Mouse (Mus musculus) G1E (cell line): Measurements from ENCODE around the gene Gpn3. TPM values are rescaled to one million over a fixed set of nuclear protein-coding genes. Genes with fewer than 3 reads are reported as not detected.

ENCODE experiments used
- ATAC-seq: 2 replicates; pipeline ENCODE4 v1.8.0; 2016; ENCODE audit warnings: mild to moderate bottlenecking; ENCODE audit not compliant: insufficient number of reproducible peaks, poor library complexity, low FRiP score, severe bottlenecking; ENCODE audit errors: extremely low read depth
- DNase-seq: peaks from one replicate; pipeline ENCODE4 v3.0.0; 2012; ENCODE audit warnings: low spot score
- H3K27me3 ChIP-seq: 2 replicates; pipeline ENCODE4 v1.6.1; 2012; ENCODE audit warnings: mild to moderate bottlenecking, low read length, inconsistent platforms; ENCODE audit not compliant: insufficient read depth
- H3K36me3 ChIP-seq: replicated peaks from 2 replicates; pipeline ENCODE3; 2012; ENCODE audit warnings: mild to moderate bottlenecking, inconsistent platforms
- H3K4me1 ChIP-seq: 2 replicates; pipeline ENCODE4 v1.6.1; 2012; ENCODE audit warnings: low read depth, low read length, inconsistent platforms, mixed read lengths; ENCODE audit not compliant: insufficient read depth
- H3K4me3 ChIP-seq: 2 replicates; pipeline ENCODE4 v1.5.1; 2012; ENCODE audit warnings: low read depth, mild to moderate bottlenecking, inconsistent platforms, low read length, moderate library complexity, mixed read lengths
- H3K9me3 ChIP-seq: replicated peaks from 2 replicates; pipeline ENCODE4 v1.6.1; 2012; ENCODE audit warnings: inconsistent platforms
- CTCF ChIP-seq: IDR thresholded peaks from 2 replicates; pipeline ENCODE4 v1.5.1; 2012; ENCODE audit warnings: low read depth, low read length, inconsistent platforms, mixed read lengths
- GATA1 ChIP-seq: IDR thresholded peaks from 2 replicates; pipeline ENCODE4 v1.6.1; 2012; ENCODE audit warnings: borderline replicate concordance, low read length, inconsistent platforms, mixed read lengths
- GATA2 ChIP-seq: IDR thresholded peaks from 2 replicates; pipeline ENCODE4 v1.6.1; 2012; ENCODE audit warnings: low read depth, low read length, inconsistent platforms, borderline replicate concordance
- POLR2AphosphoS5 ChIP-seq: IDR thresholded peaks from 2 replicates; pipeline ENCODE4 v1.6.1; 2012; ENCODE audit warnings: low read depth, low read length, inconsistent platforms; ENCODE audit not compliant: insufficient replicate concordance
- TAL1 ChIP-seq: conservative IDR thresholded peaks from 2 replicates; pipeline ENCODE4 v1.6.1; 2012; ENCODE audit warnings: low read depth, low read length, inconsistent platforms, mixed read lengths
- polyA plus RNA-seq: library from polyadenylated mRNA; stranded (reverse); fragments of >175 nt; gene quantifications from 2 replicates; pipeline ENCODE4 v1.2.3, GENCODE M21; 2012
- total RNA-seq, 2 experiments: library from RNA; stranded (forward) in 1 of 2; stranded (reverse) in 1 of 2; fragments of 200-1000 nt in 1 of 2; fragments of >200 nt in 1 of 2; fragmentation: Nextera tagmentation in 1 of 2; gene quantifications; 2 replicates each; pipeline ENCODE4 v1.2.3; 2014 to 2017

Gene Gpn3
- total RNA-seq (2014; fragmentation: Nextera tagmentation) (55.2 and 59.0 TPM in 2 replicates), total RNA-seq (2017) (52.6 and 55.2 TPM in 2 replicates), polyA plus RNA-seq (46.4 and 48.8 TPM in 2 replicates)

DNA sequence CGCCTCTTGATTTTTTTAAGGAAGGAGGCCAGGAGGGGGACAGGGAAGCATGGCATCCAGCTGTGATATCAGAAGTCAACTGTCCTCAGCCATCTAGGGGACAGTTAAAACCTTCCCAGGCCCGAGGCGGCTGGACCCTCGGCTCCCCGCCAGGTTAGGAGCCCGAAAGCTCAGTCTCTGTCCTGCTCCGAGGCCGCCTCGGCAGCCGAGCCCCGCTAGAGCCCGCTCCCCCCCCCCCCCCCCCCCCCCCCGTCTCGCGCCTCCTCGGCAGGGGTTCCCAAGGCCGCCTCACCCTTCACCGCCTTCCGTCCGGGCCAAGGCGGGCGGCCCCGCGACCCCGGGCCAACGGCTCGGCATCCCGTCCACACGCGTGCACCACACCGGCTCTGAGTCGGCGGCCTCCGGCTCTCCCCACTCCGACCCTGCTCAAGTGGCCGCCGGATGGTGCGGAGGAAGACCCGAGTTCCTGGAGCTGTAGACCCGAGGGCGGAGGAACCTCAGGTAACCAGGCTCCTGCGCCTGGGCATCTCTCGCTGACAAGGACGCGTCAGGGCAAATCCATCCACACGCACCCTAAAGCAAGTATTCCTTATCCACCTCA, at the start of gene Gpn3:
TSS of gene Gpn3 (plus strand) at position 286 of the 601 bp plus-strand sequence.
- H3K4me1 ChIP-seq = peaks cover 22% of the 10 kb centered on the region
- peaks cover 66% of the 10 kb centered on the region for H3K36me3 ChIP-seq
- no peaks in the 10 kb centered on the region for H3K27me3 ChIP-seq
- no peak for ATAC-seq
- TF ChIP-seq TAL1 (no peak), GATA2 (no peak), POLR2AphosphoS5 (no peak), GATA1 (no peak), CTCF (no peak)
- no peaks in the 10 kb centered on the region for H3K9me3 ChIP-seq
- DNase-seq = peak; percentile 66
- peak within 1 kb of the TSS; percentile 88 for H3K4me3 ChIP-seq

- no peaks in the 10 kb centered on the region for H3K27me3 ChIP-seq
- ATAC-seq (no peak), DNase-seq (no peak)
- H3K9me3 ChIP-seq = no peaks in the 10 kb centered on the region
- H3K4me1 ChIP-seq = no peaks in the 10 kb centered on the region
- no peak overlapping the region for H3K4me3 ChIP-seq
- TF ChIP-seq TAL1 (no peak), GATA1 (no peak), GATA2 (no peak), POLR2AphosphoS5 (no peak), CTCF (no peak)
- peaks cover 88% of the 10 kb centered on the region for H3K36me3 ChIP-seq
Observed at GRCm38 (mm10) chr5:122323523-122323922, 48.2 kb upstream of the Gpn3 start.

GRCm38 (mm10) chr5:122324608-122325431, 46.9 kb upstream of the Gpn3 start:
- Histone ChIP-seq H3K9me3 (no peaks in the 10 kb centered on the region), H3K27me3 (no peaks in the 10 kb centered on the region), H3K4me1 (no peaks in the 10 kb centered on the region), H3K36me3 (peaks cover 89% of the 10 kb centered on the region), H3K4me3 (no peak overlapping the region)
- TF ChIP-seq POLR2AphosphoS5 = no peak
- TF ChIP-seq GATA1 = no peak
- TF ChIP-seq GATA2 = no peak
- no peak for TF ChIP-seq CTCF
- no peak for TF ChIP-seq TAL1
- ATAC-seq (no peak), DNase-seq (no peak)

DNA sequence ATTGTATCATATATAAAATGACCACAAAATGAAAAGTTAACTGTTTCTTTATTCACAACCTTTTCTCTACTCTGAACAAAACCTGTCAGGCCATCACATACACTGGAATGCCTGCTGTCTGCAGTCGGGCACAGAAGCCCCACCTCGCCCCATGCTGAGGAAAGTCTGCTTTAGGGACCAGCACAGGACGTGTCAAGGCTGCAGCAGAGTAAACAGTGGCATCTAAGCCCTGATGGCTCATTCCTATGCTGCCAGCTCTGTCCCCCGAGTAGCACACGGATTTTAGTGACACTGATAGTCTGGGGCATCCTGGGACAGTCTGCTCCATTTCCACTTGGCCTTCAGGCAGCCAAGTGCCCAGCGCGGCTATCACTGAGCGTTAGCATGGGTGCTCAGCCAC, 46.2 kb upstream of the Gpn3 start:
- H3K4me1 ChIP-seq = peaks cover 2% of the 10 kb centered on the region
- TF ChIP-seq GATA2 (no peak), GATA1 (no peak), CTCF (no peak), TAL1 (no peak), POLR2AphosphoS5 (no peak)
- ATAC-seq = no peak
- H3K27me3 ChIP-seq = no peaks in the 10 kb centered on the region
- H3K9me3 ChIP-seq = no peaks in the 10 kb centered on the region
- no peak for DNase-seq
- H3K36me3 ChIP-seq = peaks cover 88% of the 10 kb centered on the region
- H3K4me3 ChIP-seq = no peak overlapping the region

- H3K36me3 ChIP-seq = peaks cover 80% of the 10 kb centered on the region
- H3K9me3 ChIP-seq = no peaks in the 10 kb centered on the region
- no peaks in the 10 kb centered on the region for H3K27me3 ChIP-seq
- DNase-seq = no peak
- H3K4me1 ChIP-seq = peaks cover 2% of the 10 kb centered on the region
- ATAC-seq = no peak
- H3K4me3 ChIP-seq = no peak overlapping the region
- TF ChIP-seq POLR2AphosphoS5 (no peak), CTCF (no peak), GATA2 (no peak), TAL1 (no peak), GATA1 (no peak)
Observed at GRCm38 (mm10) chr5:122327283-122327682, 44.4 kb upstream of the Gpn3 start.

GRCm38 (mm10) chr5:122330269-122330668, 41.4 kb upstream of the Gpn3 start:
- no peaks in the 10 kb centered on the region for H3K27me3 ChIP-seq
- H3K4me3 ChIP-seq = no peak overlapping the region
- H3K36me3 ChIP-seq = peaks cover 72% of the 10 kb centered on the region
- peaks cover 2% of the 10 kb centered on the region for H3K4me1 ChIP-seq
- TF ChIP-seq GATA1 (no peak), GATA2 (no peak), POLR2AphosphoS5 (no peak), TAL1 (no peak), CTCF (no peak)
- no peak for DNase-seq
- ATAC-seq = no peak
- no peaks in the 10 kb centered on the region for H3K9me3 ChIP-seq
